Mouse (Mus musculus) forebrain, embryonic 14.5 days (tissue): Measurements from ENCODE around the gene Dscaml1. TPM values are rescaled to one million over a fixed set of nuclear protein-coding genes. Genes with fewer than 3 reads are reported as not detected.

Source experiments
- ATAC-seq: fragments of 200-750 bp; cut with Nextera tagmentation; 2 replicates; pipeline ENCODE4 v1.8.0; 2017; ENCODE audit warnings: mild to moderate bottlenecking, moderate library complexity
- DNase-seq: peaks from one replicate; pipeline ENCODE4 v3.0.0-alpha.2; 2015; ENCODE audit warnings: low spot score
- H3K27ac ChIP-seq: fragments of 300-500 bp; sonication (generic); 2 replicates; pipeline ENCODE4 v1.5.1; 2014; ENCODE audit warnings: low read depth, mild to moderate bottlenecking, control low read depth, low read length, moderate library complexity
- H3K27me3 ChIP-seq: fragments of 300-500 bp; sonication (generic); replicated peaks from 2 replicates; pipeline ENCODE4 v1.6.1; 2014; ENCODE audit warnings: low read length, control low read depth, mixed read lengths; ENCODE audit not compliant: control insufficient read depth, insufficient read depth
- H3K36me3 ChIP-seq: fragments of 300-500 bp; sonication (generic); 2 replicates; pipeline ENCODE4 v1.6.1; 2014; ENCODE audit warnings: low read length, control low read depth; ENCODE audit not compliant: control insufficient read depth, insufficient read depth
- H3K4me1 ChIP-seq: fragments of 300-500 bp; sonication (generic); 2 replicates; pipeline ENCODE4 v1.6.1; 2014; ENCODE audit warnings: antibody characterized with exemption, low read length, control low read depth; ENCODE audit not compliant: control insufficient read depth, insufficient read depth
- H3K4me2 ChIP-seq: fragments of 300-500 bp; sonication (generic); 2 replicates; pipeline ENCODE4 v1.6.1; 2014; ENCODE audit warnings: mild to moderate bottlenecking, control low read depth, low read length
- H3K4me3 ChIP-seq: fragments of 300-500 bp; sonication (generic); 2 replicates; pipeline ENCODE4 v1.5.1; 2014; ENCODE audit warnings: low read depth, low read length, control low read depth
- H3K9ac ChIP-seq: fragments of 300-500 bp; sonication (generic); 2 replicates; pipeline ENCODE4 v1.6.1; 2014; ENCODE audit warnings: mild to moderate bottlenecking, low read length, control low read depth, moderate library complexity
- H3K9me3 ChIP-seq: fragments of 300-500 bp; sonication (generic); replicated peaks from 2 replicates; pipeline ENCODE4 v1.6.1; 2016; ENCODE audit warnings: low read length, control low read depth, mixed read lengths; ENCODE audit not compliant: control insufficient read depth
- WGBS: fragments of 180-500 bp; shearing (Covaris S2); extraction: QIAGEN DNeasy Blood & Tissue Kit; methylation state at CpG from one replicate; pipeline ENCODE4 v1.1.7; 2014; 5-methylcytosine and 5-hydroxymethylcytosine counted together
- polyA plus RNA-seq: library from polyadenylated mRNA; unstranded; fragments of >200 nt; fragmentation: Nextera tagmentation; extraction: Ambion mirVana; gene quantifications from 2 replicates; pipeline ENCODE4 v1.2.1, GENCODE M21; 2014

Dscaml1 gene
- 11.3 and 15.0 TPM in 2 replicates for polyA plus RNA-seq

DNA sequence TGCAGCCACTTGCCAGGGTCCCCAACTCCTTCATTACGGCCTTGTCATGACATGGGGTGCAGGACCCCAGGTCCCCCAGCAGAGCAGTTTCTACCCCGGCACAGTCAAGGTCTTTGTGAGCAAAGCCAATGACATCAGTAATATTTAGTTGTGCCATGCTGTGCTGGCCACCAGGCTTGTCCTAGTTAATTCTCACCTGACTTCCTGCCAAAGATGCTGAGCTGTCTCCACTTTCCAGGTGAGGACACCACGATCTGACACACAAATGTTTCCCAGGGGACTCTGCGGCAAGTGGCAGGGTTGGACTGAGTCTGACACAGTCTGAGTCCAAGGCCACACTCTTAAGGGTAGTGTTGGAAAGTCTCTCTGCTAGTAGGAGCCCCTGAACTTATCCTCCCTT, at the start of gene Dscaml1:
TSS of gene Dscaml1 (plus strand) at position 173 of the 400 bp plus-strand sequence.
- no peak for DNase-seq
- Histone ChIP-seq H3K4me2 (no peak within 1 kb of the TSS), H3K27ac (no peak within 1 kb of the TSS), H3K9ac (no peak within 1 kb of the TSS), H3K4me1 (no peaks in the 10 kb centered on the region; the same call in 1 of the 2 replicates), H3K9me3 (no peaks in the 10 kb centered on the region), H3K4me3 (no peak within 1 kb of the TSS), H3K27me3 (peaks cover 21% of the 10 kb centered on the region), H3K36me3 (no peaks in the 10 kb centered on the region)
- ATAC-seq, result no peak
- 87% methylated on average over 4 of the region's 4 CpGs for WGBS

DNA sequence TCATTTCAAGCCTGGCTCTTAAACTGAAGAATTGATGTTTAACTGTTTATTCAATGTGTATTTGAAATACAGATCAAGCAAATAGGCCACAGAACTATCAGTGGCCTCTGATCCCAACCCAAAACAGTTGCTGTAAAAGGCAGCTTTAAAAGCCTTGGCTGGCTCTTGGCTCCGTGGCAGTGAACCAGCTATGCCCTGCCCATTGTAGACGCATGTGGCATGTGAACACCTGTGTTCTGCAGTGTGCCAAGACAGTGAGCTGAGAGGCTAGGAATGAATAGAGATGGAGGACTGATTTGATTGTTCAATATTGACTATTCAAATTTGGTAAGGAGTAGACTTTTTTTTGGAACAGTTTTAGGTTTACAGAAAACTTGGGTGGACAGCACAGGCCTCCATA, 49.5 kb upstream of the Dscaml1 start:
- no peak for DNase-seq
- Histone ChIP-seq H3K4me2 (no peak overlapping the region), H3K4me1 (peaks cover 30% of the 10 kb centered on the region), H3K9ac (no peak overlapping the region), H3K27ac (no peak overlapping the region), H3K27me3 (no peaks in the 10 kb centered on the region), H3K4me3 (no peak overlapping the region), H3K36me3 (peaks cover 18% of the 10 kb centered on the region; the same call in 1 of the 2 replicates), H3K9me3 (no peaks in the 10 kb centered on the region)
- ATAC-seq, result no peak
- WGBS, result 58% methylated on average over 2 of the region's 2 CpGs

DNA sequence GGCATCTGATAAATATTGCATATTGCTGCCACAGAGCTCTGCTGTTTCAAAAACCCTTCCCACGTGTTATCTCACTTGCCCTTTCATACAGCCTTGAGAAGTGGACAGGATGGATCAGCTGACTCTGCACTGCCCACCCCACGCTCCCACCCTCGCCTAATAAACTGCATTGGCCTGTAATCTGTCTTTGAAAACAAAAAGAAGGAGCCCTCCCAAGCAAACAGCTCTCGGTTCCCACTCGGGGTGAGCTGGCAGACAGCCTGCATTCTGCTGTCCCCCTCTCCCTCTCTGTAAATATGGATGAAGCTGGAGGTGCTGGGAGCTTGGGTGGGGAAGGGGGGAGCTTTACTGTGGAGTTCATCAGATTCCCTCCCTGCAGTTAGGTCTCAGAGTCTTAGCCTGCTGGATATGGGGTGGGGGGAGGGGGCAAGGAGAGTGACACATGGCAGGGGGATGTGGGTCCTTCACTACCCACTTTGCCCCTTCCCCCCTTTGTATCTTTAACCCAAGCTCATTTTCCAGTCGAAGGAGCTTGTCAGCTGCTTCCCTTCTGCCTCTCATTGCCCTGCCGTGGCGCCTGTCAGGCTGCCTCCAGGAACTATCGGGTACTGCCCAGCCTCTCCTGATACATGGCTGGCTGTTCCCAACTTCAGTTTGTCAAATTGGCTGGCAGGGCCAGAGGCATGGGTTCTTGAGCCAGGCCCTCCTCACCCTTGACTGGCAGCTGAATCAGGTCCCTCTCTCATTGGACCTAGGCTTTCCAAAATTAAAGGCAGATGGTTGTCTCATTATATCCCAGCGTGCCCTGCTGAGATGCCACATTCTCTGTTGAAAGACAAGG, 45.8 kb upstream of the Dscaml1 start:
- Histone ChIP-seq H3K4me1 (peaks cover 32% of the 10 kb centered on the region), H3K9ac (peak overlapping the region; percentile 30; the same call in 1 of the 2 replicates)

DNA sequence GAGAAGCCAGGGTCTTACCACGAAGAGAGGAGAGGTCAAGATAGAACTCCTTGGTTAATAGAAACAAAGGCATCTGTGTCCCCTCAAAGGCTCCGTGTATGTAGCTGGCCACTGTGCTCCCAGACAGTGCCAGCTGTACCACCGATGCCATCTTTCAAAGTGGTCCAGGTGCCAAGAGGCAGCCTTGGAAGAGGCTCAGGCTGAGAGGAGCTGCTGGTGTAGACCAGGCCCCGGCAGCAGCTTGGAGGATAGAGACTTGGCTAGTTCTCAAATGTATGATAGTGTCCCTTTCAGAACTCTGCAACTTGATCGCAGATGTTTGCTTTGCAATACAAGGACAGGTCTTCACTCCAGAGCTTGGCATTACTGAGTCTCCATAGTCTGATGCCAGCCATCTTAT, 44.1 kb upstream of the Dscaml1 start:
- ATAC-seq (no peak), DNase-seq (no peak)
- no peak overlapping the region; the same call in 1 of the 2 replicates for H3K27ac ChIP-seq
- H3K27me3 ChIP-seq, result no peaks in the 10 kb centered on the region
- 86% methylated on average over 5 of the region's 5 CpGs for WGBS
- H3K9ac ChIP-seq, result no peak overlapping the region
- H3K4me1 ChIP-seq, result peaks cover 28% of the 10 kb centered on the region
- 0 out of 2 replicates have a peak, but pooled peaks cover 6% of the 10 kb centered on the region for H3K36me3 ChIP-seq
- no peak overlapping the region for H3K4me2 ChIP-seq
- no peak overlapping the region for H3K4me3 ChIP-seq
- H3K9me3 ChIP-seq, result no peaks in the 10 kb centered on the region

More for the DNA sequence above, 45.8 kb upstream of the Dscaml1 start:
- ATAC-seq, result peak; percentile 72
- H3K4me2 ChIP-seq, result peak overlapping the region; percentile 22; the same call in 1 of the 2 replicates
- H3K9me3 ChIP-seq, result no peaks in the 10 kb centered on the region
- WGBS, result 20% methylated on average over 10 of the region's 10 CpGs
- peak; percentile 67 for DNase-seq
- peaks cover 14% of the 10 kb centered on the region; the same call in 1 of the 2 replicates for H3K36me3 ChIP-seq
- no peaks in the 10 kb centered on the region for H3K27me3 ChIP-seq
- H3K27ac ChIP-seq, result peak overlapping the region; percentile 83
- no peak overlapping the region for H3K4me3 ChIP-seq

DNA sequence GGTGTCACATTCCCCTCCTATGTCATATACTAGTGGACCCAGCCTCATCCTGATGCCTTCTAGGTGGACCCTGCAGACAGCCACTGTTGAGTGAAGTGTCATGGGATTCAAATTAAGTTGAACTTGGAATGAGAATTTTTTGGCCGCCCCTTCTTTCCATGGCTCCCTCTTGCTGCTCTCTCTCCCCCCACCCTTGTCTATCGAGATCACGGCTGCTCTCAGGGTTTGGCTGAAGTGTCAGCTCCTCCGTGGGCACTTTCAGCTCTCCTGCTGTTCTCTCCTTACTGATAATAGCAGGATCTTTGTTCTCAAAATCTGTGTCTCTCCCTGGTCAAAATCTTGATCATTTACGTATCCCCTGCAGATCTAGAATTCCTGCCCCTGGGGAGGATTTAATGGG, 43.6 kb upstream of the Dscaml1 start:
- H3K9ac ChIP-seq, result no peak overlapping the region
- no peaks in the 10 kb centered on the region for H3K9me3 ChIP-seq
- H3K36me3 ChIP-seq, result 0 out of 2 replicates have a peak, but pooled peaks cover 3% of the 10 kb centered on the region
- ATAC-seq (no peak), DNase-seq (no peak)
- no peak overlapping the region for H3K27ac ChIP-seq
- H3K4me2 ChIP-seq, result no peak overlapping the region
- H3K4me1 ChIP-seq, result peaks cover 28% of the 10 kb centered on the region
- H3K4me3 ChIP-seq, result no peak overlapping the region
- WGBS, result 64% methylated on average over 5 of the region's 5 CpGs
- no peaks in the 10 kb centered on the region for H3K27me3 ChIP-seq

DNA sequence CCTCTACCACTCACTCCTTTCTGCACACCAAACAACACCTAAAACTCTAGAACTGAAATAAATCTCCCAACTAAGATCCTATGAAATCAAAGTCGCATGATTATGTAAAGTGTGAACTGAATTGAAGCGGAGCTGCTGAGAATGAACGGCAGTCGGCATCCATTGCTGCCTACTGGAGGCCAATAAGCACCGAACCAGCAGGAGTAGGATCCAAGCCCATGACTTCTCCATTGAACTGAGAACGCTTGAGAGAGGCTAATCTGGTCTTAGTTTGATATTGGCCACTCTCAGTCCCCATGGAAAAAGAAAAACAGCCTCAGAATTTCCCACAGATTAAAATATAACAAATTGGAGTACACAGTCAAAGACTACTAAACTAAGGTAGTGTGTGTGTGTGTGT, 42.5 kb upstream of the Dscaml1 start:
- DNase-seq, result no peak
- H3K27me3 ChIP-seq, result no peaks in the 10 kb centered on the region
- no peak overlapping the region for H3K9ac ChIP-seq
- H3K36me3 ChIP-seq, result 0 out of 2 replicates have a peak, but pooled peaks cover 3% of the 10 kb centered on the region
- no peak for ATAC-seq
- peaks cover 28% of the 10 kb centered on the region for H3K4me1 ChIP-seq
- WGBS, result 95% methylated on average over 6 of the region's 6 CpGs
- no peak overlapping the region for H3K4me3 ChIP-seq
- no peak overlapping the region for H3K27ac ChIP-seq
- H3K4me2 ChIP-seq, result no peak overlapping the region
- H3K9me3 ChIP-seq, result no peaks in the 10 kb centered on the region

DNA sequence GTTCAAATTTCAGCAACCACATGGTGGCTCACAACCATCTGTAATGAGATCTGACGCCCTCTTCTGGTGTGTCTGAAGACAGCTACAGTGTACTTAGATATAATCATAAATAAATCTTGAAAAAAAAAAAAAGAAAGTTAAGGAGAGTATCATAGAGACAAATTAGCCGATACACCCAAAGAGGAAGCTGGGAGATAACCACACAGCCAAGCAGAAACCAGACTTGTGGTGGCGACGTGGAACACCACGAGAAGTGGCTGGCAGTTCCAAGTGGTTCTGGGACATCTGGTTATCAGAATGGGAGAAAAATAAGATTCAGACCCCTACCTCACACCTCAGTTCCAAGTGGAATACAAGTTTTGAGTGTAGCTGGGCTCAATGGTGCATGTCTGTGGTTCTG, 39.7 kb upstream of the Dscaml1 start:
- H3K4me3 ChIP-seq, result no peak overlapping the region
- H3K36me3 ChIP-seq, result 0 out of 2 replicates have a peak, but pooled peaks cover 7% of the 10 kb centered on the region
- no peak for DNase-seq
- peaks cover 8% of the 10 kb centered on the region for H3K4me1 ChIP-seq
- 93% methylated on average over 5 of the region's 5 CpGs for WGBS
- no peaks in the 10 kb centered on the region for H3K27me3 ChIP-seq
- no peak overlapping the region for H3K9ac ChIP-seq
- H3K27ac ChIP-seq, result no peak overlapping the region
- H3K9me3 ChIP-seq, result no peaks in the 10 kb centered on the region
- no peak overlapping the region for H3K4me2 ChIP-seq
- no peak for ATAC-seq

DNA sequence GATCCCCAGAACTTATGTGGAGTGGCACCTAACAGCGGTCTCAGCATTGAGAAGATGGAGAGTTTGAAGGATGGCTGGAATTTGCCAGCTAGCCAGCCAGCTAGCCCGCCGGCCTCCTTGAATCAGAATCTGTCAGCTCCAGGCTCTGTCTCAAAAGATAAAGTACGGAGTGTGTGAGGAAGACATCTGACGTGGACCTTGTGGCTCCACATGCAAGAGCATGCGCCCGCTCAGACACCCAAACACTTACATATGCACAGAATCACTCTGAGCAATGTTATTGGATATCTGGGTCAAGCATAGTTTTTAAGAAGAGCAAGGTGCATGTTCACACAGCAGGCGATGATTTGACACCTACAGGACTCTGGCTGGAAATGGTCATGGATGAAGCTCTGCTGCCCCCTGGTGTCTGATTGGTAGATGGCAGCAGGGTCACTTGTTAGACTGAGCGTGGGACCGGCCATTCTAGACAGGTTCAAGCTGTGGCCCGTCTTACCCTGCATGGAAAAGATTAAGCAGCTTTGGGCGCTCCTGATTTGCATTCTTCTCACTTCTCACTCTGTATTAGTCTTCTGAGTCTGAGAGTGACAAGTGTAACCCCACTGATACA, 37.9 kb upstream of the Dscaml1 start:
- Histone ChIP-seq H3K36me3 (peaks cover 25% of the 10 kb centered on the region), H3K27ac (no peak overlapping the region), H3K4me2 (no peak overlapping the region), H3K9ac (no peak overlapping the region), H3K4me1 (no peaks in the 10 kb centered on the region), H3K9me3 (no peaks in the 10 kb centered on the region), H3K4me3 (no peak overlapping the region), H3K27me3 (no peaks in the 10 kb centered on the region)
- DNase-seq (peak; percentile 83), ATAC-seq (peak; percentile 76)
- WGBS, result 50% methylated on average over 12 of the region's 12 CpGs

DNA sequence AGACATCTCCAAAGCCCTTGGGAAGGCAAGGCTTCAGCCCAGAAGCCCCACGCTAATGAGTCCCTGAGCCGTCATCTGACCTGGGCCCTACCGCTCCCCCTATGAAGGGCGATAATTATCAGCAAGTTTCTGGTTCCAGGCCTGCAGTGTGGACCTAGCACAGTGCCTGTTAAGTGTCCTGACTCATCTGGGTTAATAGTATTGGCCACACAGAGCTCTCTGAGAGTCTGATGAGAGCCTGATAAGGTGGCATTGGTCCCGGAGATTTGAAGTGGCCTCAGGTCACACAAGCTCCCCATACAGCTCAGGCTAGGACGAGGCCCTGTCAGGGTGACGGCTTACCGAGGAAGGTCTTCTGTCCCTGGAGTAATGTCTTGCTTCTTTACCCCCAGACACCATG, 36.8 kb upstream of the Dscaml1 start:
- DNase-seq (no peak), ATAC-seq (no peak)
- WGBS, result 91% methylated on average over 8 of the region's 8 CpGs
- Histone ChIP-seq H3K27ac (no peak overlapping the region), H3K9ac (no peak overlapping the region), H3K4me3 (no peak overlapping the region), H3K27me3 (no peaks in the 10 kb centered on the region), H3K4me1 (no peaks in the 10 kb centered on the region), H3K9me3 (no peaks in the 10 kb centered on the region), H3K4me2 (no peak overlapping the region), H3K36me3 (peaks cover 35% of the 10 kb centered on the region)
